Mouse (Mus musculus): ENCODE results near the gene Tbc1d5. TPM values are rescaled to one million over a fixed set of nuclear protein-coding genes. Genes with fewer than 3 reads are reported as not detected.

Tbc1d5 gene
- polyA plus RNA-seq, 1 experiment, result 19.9 TPM

- no peak for DNase-seq (ENCODE audit: extremely low spot score in 1 of 2, low spot score in 1 of 2)
These were observed 491.0 kb downstream of the Tbc1d5 start for GRCm38 (mm10) chr17:50688135-50688534.

GRCm38 (mm10) chr17:50687670-50688069 lies 491.5 kb downstream of the Tbc1d5 start:
- no peak for DNase-seq (ENCODE audit: extremely low spot score in 1 of 2, low spot score in 1 of 2)

- no peak for DNase-seq (ENCODE audit: extremely low spot score in 1 of 2, low spot score in 1 of 2)
These were observed 494.0 kb downstream of the Tbc1d5 start for GRCm38 (mm10) chr17:50684960-50685645.

Measured in frontal cortex, adult 2 months (tissue).